Mouse (Mus musculus): Measurements from ENCODE around the gene Lipc.

- TF ChIP-seq POLR2A (IDR thresholded peaks at IDR 0.05; ENCODE audit: insufficient read depth, low read depth, low read length) (no peak), CTCF (IDR thresholded peaks at IDR 0.05) (no peak; the same call in 1 of the 2 replicates), EP300 (IDR thresholded peaks at IDR 0.05; ENCODE audit: insufficient read depth, low read depth, low read length) (no peak)
Observed at GRCm38 (mm10) chr9:70926820-70927588, 25.0 kb downstream of the Lipc start.
